Mouse (Mus musculus) urinary bladder, postnatal 36 days (tissue): ENCODE measurements around the gene Sesn2.

Experiments used
- DNase-seq, 2 experiments: peaks; one replicate each; pipeline ENCODE4 v3.0.0; 2022; ENCODE audit warnings: low spot score in 2 of 2, mixed read lengths in 1 of 2

The Sesn2 gene

DNA sequence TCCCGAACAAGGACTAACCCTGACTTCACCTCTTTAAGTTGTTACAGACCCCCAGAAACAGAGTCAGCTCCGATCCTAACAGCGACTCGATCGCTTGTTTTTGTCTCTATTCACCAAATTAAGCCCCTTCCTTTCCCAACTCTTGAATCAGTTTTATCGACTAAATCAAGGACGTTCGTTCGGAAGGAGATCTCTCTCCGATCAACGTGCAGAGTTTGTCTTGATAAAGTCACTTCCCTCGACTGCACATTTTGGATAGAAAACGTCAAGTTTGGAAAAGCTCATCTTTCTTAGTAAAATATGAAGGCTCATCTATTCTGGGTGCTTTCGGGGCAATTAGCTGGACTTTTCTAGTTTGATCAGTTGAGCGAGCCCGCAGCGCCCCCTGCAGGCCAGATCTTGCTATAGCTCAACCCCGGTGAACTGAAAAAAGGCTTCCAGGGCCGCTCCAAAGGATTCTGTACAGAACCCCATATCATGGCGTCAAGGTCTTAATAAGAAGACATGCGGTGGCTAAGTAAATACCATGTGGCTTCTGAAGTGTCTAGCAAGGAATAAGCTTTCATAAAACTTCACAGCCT, 4.3 kb upstream of the Sesn2 start:
- DNase-seq: peak; percentile 80 to 85

- DNase-seq: no peak
Measured at GRCm38 (mm10) chr4:132513395-132514273, 3.3 kb upstream of the Sesn2 start.

DNA sequence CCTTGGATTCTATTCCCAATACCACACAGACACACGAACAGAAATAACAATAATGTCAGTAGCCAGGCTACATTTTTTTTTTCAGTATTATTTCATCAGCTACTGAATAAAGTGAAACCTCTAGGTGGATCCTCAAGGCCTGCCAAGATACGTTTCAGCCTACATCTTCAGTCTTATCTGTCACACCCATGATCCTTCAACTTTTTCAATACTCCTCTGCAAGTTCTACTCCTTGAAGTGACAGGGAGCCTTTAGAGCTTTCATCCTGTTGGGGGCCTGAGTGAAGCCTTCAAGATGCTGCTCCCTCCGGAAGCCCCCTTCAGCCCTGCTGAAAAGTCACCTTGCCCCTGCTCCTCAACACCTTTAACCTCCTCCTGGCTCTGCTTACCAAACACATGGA, 1.8 kb upstream of the Sesn2 start:
- DNase-seq: no peak

- DNase-seq: peak; percentile 78 to 86
Measured at GRCm38 (mm10) chr4:132509621-132510296, 542 bp downstream of the Sesn2 start.

- no peak for DNase-seq
Measured at GRCm38 (mm10) chr4:132507210-132507609, 3.1 kb downstream of the Sesn2 start.

DNA sequence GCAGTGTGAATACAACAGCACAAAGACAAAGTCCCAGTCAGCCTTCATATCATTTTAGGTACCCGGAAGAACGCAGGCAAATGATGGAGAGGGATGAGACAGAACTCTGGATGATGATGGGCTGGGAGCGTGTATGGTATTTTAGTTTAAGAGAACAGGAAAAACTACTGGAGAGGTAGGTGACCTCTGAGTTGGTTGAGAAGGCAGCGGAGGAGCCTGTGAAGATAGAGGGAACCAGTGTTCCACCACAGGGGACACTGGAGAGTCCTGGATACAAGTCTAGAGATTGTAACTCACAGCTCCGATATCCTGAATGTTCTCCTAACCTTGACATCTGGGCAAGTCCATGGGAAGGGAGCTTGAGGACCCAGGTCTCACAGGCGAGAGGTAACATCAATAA, 4.1 kb downstream of the Sesn2 start:
- no peak for DNase-seq

GRCm38 (mm10) chr4:132505800-132506199, 4.5 kb downstream of the Sesn2 start:
- no peak for DNase-seq

- DNase-seq: no peak
Measured at GRCm38 (mm10) chr4:132505034-132505738, 5.1 kb downstream of the Sesn2 start.

DNA sequence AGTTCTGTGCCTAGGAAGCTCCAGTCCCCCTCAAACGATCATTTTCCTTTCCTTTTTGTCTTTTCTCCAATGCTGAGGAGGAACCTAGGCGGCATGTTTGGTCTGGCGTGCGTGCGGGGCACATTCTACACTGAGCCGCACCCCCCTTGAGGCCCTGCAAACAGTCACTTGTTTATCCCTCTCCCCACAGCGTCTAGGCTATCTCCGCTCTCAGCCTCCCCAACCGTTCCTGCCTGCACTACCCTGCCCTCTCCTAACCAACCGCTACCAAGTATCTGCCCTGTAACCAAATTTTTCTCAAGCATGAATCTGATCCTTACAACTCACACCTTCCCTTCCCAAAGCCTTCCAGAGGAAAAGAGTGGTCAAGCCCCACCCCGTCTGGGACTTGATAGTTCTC, 7.0 kb downstream of the Sesn2 start:
- DNase-seq: no peak

DNA sequence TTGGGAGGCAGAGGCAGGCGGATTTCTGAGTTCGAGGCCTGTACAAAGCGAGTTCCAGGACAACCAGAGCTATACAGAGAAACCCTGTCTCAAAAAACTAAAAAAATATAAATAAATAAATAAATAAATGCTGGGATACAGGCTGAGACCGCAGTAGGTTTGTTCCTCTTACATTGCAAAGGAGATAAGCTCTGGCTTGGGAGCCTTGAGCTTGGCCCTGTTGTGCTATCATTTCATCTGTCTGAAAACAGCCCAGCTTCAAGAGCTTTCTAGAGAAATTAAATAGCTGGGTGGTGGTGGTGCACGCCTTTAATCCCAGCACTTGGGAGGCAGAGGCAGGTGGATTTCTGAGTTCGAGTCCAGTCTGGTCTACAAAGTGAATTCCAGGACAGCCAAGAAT, 8.7 kb downstream of the Sesn2 start:
- DNase-seq: no peak

- no peak for DNase-seq
Measured at GRCm38 (mm10) chr4:132494271-132494918, 15.9 kb downstream of the Sesn2 start.

- peak in 1 of 2 experiments; percentile 42 for DNase-seq
Measured at GRCm38 (mm10) chr4:132492178-132493060, 17.9 kb downstream of the Sesn2 start.

- DNase-seq: peak in 1 of 2 experiments; percentile 68
Measured at GRCm38 (mm10) chr4:132491748-132492147, 18.6 kb downstream of the Sesn2 start.

GRCm38 (mm10) chr4:132491057-132491456, 19.2 kb downstream of the Sesn2 start:
- no peak for DNase-seq

DNA sequence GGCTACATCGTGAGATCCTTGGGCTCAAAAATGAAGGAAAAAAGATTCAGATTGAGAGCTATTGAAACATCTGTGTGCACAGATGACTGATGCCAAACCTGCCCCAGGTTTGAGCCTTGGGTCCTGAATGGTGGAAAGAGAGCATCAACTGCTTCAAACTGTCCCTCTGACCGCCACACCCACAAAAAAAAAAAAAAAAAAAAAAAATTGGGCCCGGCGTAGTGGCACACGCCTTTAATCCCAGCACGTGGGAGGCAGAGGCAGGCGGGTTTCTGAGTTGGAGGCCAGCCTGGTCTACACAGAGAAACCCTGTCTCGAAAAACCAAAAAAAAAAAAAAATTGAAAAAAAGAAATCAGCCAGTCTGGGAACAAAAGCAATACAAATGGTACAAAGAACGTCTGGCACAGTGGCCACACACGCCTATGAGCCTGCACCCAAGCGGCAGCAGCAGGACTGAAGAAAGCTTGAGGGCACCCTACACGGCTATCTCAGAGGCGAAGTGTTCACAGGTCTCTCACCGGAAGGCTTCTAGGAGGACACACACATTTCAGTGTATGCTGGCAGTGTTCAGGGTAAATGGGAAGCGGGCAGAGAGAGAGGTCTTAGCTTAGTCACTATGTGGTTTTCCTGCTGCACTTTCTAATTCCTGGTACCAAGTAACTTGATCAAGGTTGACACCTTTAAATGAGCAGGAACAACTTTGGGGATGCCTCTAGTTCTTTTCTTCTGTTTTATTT, 19.9 kb downstream of the Sesn2 start:
- DNase-seq: no peak

GRCm38 (mm10) chr4:132488976-132489375, 21.3 kb downstream of the Sesn2 start:
- DNase-seq: no peak

DNA sequence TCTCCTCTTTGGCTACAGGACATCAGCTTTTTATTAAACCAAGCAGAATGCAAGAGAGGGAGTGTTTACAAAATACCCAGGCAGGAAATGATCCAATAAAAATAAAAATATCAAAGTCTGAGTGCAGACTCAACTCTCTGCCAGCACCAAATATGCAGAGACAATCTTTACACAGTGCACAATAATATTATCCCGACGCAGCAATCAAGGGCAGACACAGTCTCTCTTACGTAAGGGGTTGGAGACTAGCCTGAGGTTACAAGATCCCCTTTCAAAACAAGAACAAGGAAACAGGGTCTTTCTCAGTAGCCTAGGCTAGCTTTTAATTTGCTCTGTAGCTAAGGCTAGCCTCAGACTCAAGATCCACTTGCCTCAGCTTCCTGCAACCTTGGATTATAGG, 21.8 kb downstream of the Sesn2 start:
- no peak for DNase-seq

DNA sequence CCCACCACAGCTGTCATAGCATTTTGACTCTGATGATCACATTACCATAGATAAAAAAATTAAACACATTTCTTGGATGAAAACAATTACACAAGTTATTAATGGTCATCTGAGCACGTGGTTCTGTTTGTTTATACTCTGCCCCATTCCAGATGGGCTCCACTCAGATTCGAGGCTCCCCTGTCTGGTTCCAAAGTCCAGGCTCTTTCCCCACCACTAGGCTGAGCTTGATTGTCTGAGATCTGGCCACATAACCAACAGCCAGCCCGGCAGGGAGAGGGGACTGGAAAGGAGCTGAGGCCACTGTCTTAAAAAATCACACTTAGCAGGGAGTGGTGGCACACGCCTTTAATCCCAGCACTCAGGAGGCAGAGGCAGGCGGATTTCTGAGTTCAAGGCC, 25.5 kb downstream of the Sesn2 start:
- no peak for DNase-seq

DNA sequence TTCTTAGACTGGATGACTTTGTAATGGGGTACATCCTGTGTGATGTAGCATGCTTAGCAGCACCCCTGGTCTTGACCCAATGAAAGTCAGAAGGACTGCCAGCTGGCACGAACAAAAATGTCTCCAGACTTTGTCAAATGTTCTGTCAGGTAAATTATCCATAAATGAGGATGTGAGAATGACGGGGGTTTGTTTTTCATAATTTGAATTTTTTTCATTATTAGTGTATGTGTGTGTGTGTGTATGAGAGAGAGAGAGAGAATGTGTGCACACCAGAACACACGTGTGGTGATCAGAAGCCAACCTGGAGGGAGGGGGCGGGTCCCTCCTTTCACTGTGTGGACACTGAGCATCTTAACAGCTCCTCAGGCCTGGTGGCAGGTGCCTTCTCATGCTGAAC, 26.1 kb downstream of the Sesn2 start:
- DNase-seq: no peak
